Mouse (Mus musculus) left cerebral cortex, adult 11 months (tissue): ENCODE data around the gene Lpar6.

Experiments
- DNase-seq: peaks from one replicate; pipeline ENCODE4 v3.0.0; 2022; ENCODE audit warnings: low spot score

Lpar6 gene

DNA sequence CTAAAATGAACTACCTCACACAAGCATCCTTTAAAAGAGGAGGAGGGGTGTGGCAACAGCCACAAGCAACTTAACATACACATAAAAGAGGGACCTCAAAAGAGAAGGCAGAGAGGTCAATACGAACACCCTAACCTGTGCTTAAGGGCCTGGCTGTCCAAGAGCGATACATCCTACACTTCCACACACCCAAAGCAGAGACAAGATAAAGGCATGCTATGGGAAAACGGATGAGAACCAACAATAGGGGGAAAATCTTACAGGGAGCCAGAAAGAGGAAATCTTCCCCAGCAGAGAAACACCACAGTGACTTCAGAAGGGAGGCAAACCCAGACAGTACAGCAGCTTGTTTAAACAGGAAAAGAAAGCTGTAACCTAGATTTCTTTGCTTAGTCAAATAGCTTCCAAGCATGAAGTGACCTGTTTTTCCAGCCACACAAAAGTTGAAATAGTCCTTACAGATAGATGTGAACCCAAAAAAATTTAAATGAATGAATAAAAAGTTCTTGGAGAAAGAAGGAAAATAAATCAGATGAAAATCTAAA is 17.8 kb downstream of the Lpar6 start:
- DNase-seq, result no peak

DNA sequence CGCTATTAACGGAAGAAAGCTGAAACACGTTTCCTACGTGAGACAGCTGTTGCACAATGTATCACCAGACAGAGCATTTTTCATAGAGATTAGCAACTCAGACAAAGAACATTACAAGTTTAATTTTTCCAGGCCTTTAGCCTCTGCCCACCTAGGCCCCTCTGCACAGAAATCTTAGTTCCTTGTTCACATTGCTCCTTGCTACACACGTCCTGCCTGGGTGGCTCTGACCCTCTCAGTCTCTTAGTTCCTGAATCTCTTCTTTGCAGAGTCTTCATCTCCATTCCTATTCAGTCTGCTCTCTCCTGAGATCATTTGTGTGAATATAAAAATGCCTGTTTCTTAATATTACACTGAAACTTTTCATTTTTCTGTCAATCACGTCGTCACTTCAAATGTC is 19.7 kb downstream of the Lpar6 start:
- no peak for DNase-seq

DNA sequence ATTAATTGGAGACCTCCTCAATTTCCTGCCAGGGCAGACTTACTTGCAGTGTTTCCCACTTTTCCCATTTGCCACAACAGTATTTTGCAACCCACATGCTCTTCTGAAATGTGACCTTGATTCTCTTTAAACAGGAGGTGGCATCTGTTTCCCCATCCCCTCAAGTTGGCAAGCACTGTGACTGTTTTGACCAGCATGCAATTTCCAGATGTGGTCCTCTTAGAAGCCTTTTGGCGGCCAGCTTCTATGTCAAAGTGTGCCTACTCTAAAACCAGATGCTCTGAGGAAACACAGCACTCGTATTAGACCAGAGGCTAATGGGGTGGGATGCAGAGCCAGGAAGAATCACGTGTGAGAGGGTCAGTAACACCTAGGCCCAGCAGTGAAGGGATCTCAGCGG is 20.5 kb downstream of the Lpar6 start:
- DNase-seq, result no peak

DNA sequence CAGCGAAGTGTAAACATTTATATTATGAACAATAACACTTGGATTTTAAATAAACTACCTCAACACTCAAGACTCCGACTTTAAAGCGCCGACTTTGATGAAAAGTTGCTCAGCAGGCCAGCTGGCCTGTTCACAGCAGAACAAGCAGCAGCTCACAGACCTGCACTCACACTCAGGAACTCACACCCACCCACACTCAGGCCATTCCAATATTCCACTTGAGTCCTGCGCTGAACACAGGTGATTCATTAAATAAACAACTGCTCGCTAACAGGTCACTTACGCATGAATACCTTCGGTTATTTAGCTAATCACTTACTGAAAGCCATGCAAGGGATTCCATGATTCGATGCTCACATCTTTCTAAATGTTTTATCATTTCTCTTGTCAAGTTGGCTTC is 24.5 kb downstream of the Lpar6 start:
- no peak for DNase-seq

DNA sequence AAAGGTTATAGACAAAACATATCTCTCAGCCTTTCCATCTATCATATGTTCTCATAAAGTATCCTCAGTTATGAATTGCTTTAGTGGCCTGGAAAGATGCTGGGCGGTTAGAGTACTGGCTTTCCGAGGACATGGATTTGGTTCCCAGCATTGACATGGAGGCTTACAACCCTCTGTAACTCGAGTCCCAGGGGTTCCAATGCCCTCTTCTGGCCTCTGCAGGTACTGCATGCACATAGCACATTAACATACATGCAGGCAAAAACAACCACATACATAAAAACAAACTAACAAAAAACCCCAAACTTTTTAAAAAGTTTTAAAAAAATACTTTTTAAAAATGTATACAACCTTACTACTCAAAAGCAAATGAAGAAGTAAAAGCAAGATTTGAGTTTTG is 28.5 kb downstream of the Lpar6 start:
- no peak for DNase-seq

DNA sequence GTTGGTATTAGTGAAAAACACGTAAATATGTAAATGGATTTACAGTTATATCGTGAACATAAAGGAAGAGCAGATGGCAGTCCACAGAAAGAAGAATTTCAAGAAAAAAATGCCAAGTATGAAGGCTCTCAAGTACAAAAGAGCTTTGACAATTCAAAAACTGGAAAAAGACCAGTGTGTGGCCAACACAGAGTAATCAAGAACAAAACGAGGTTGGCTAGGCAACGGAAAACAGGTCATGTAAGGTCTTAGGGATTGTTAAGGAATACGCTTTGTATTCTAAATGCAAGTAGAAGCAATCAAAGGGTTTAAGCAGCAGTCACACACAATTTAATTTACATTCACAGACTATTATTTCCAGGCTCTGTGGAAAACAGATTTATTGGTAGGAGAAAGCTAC is 34.1 kb downstream of the Lpar6 start:
- DNase-seq, result no peak

DNA sequence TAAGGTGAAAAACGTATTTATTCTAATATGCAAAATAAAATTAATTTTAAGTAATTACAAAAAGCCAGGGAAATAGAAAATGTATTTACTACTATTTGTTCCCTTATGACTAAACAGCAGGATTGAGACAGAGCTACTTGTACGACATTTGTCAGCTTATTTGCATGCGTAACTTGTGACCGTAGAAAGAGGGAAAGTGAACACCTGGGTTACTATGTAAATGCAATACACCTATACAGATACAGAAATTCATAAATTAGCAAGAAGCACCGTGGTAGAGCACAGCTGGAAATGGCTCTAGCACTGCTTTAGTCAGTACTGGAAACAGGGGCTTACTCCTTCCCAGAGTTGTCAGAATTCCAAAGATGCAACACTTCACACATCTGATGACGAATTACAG is 41.4 kb downstream of the Lpar6 start:
- no peak for DNase-seq

DNA sequence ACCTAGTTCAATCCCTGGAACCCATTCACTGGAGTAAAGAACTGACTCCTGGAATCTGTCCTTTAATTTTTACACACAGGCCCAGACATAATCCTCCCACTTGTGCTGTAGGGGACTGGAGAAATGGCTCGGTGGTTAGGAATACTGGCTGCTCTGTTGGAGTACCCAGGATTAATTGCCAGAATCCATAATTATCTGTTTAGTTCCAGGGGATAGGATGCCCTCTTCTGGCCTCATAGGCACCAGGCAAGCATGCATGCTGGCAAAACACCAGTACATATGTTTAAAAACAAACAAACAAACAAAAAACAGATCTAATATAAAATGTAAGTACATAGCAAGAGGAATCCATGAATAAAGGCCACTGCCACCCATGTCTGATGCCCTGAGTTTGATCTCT is 43.3 kb downstream of the Lpar6 start:
- DNase-seq, result no peak

DNA sequence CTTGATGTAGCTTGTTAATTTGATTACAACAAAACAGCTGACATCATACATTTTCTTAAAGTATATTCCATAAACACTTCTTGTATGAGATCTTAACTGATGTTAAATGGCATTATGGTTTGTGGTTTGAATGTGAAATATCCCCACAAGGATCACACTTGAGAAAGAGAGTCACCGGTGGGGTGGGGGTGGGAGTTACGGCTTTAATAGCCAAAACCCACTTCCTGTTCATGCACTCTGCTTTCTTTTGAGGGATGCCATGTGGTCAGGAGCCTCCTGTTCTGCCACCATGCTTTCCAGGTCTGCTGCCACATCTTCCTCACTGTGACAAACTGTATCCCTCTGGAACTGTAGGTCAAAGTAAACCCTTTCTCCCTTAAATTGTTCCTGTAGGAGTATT is 52.2 kb downstream of the Lpar6 start:
- no peak for DNase-seq

DNA sequence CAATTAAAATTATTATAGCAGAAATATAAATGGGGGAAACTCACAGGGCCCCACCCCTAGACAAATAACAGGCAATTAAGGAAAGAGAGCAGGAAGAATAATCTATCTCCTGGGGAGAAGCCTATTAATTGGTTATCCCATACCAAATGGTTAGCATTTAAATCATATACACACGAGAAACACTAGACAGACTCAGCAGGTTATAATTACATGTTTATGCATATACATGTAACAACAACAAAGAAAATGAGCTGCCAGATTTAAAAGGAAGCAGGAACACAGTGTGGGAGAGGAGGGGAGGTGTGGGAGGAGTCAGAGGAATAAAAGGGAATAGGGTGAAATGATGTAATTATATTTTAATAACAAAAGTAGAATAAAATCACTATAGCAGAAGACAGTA is 54.7 kb downstream of the Lpar6 start:
- no peak for DNase-seq
